Mouse (Mus musculus) liver, embryonic 14.5 days (tissue): ENCODE results near the gene Plppr1. TPM values are rescaled to one million over a fixed set of nuclear protein-coding genes. Genes with fewer than 3 reads are reported as not detected.

Source experiments
- ATAC-seq: fragments of 200-750 bp; cut with Nextera tagmentation; 2 replicates; pipeline ENCODE4 v1.8.0; 2017; ENCODE audit warnings: moderate number of reproducible peaks, mild to moderate bottlenecking, moderate library complexity; ENCODE audit not compliant: insufficient read depth
- DNase-seq, 3 experiments: peaks; one replicate each; pipeline ENCODE4 v3.0.0-alpha.2; 2012 to 2013; ENCODE audit warnings: low read depth in 3 of 3, low spot score in 3 of 3
- H3K27ac ChIP-seq: fragments of 300-500 bp; sonication (generic); 2 replicates; pipeline ENCODE4 v1.5.1; 2014; ENCODE audit warnings: moderate library complexity, mild to moderate bottlenecking, control low read depth, inconsistent platforms
- H3K27me3 ChIP-seq: fragments of 300-500 bp; sonication (generic); 2 replicates; pipeline ENCODE4 v1.6.1; 2014; ENCODE audit warnings: mild to moderate bottlenecking, low read length, moderate library complexity; ENCODE audit not compliant: control insufficient read depth, insufficient read depth
- H3K36me3 ChIP-seq: fragments of 300-500 bp; sonication (generic); replicated peaks from 2 replicates; pipeline ENCODE4 v1.6.1; 2014; ENCODE audit warnings: low read depth; ENCODE audit not compliant: control insufficient read depth, insufficient read depth
- H3K4me1 ChIP-seq, 2 experiments: fragments of 200-500 bp in 1 of 2; fragments of 300-500 bp in 1 of 2; sonication (generic) in 1 of 2; replicated peaks; 2 replicates each; pipeline ENCODE4 v1.6.1; 2012 to 2014; ENCODE audit warnings: antibody characterized with exemption in 1 of 2, inconsistent platforms in 1 of 2, low read length in 1 of 2; ENCODE audit not compliant: control insufficient read depth in 2 of 2, insufficient read depth in 2 of 2
- H3K4me2 ChIP-seq: fragments of 300-500 bp; sonication (generic); 2 replicates; pipeline ENCODE4 v1.6.1; 2014; ENCODE audit warnings: low read depth, mild to moderate bottlenecking, control low read depth, moderate library complexity
- H3K4me3 ChIP-seq, 2 experiments: fragments of 200-500 bp in 1 of 2; fragments of 300-500 bp in 1 of 2; sonication (generic) in 1 of 2; 2 replicates each; pipeline ENCODE4 v1.5.1; 2012 to 2014; ENCODE audit warnings: low read depth in 2 of 2, low read length in 2 of 2, mild to moderate bottlenecking in 2 of 2, control low read depth in 1 of 2, inconsistent platforms in 1 of 2, moderate library complexity in 1 of 2; ENCODE audit not compliant: insufficient read depth in 1 of 2
- H3K9ac ChIP-seq: fragments of 300-500 bp; sonication (generic); replicated peaks from 2 replicates; pipeline ENCODE4 v1.6.1; 2014; ENCODE audit warnings: mild to moderate bottlenecking, control low read depth, moderate library complexity
- H3K9me3 ChIP-seq: fragments of 300-500 bp; sonication (generic); 2 replicates; pipeline ENCODE4 v1.6.1; 2016; ENCODE audit warnings: low read length, mixed read lengths; ENCODE audit not compliant: control insufficient read depth
- CTCF ChIP-seq: IDR thresholded peaks from 2 replicates; pipeline ENCODE4 v1.5.1; 2016; ENCODE audit warnings: antibody characterized with exemption, low read depth, control low read depth
- EP300 ChIP-seq: IDR thresholded peaks from 2 replicates; pipeline ENCODE4 v1.6.1; 2016; ENCODE audit warnings: antibody characterized with exemption, low read depth
- WGBS: fragments of 180-500 bp; shearing (Covaris S2); extraction: QIAGEN DNeasy Blood & Tissue Kit; methylation state at CpG from one replicate; pipeline ENCODE4 v1.1.7; 2014; ENCODE audit not compliant: insufficient replicate concordance; 5-methylcytosine and 5-hydroxymethylcytosine counted together
- polyA plus RNA-seq, 2 experiments: library from polyadenylated mRNA; depleted of rRNA in 1 of 2; stranded (reverse) in 1 of 2; unstranded in 1 of 2; fragments of >200 nt; fragmentation: Nextera tagmentation in 1 of 2; extraction: Ambion mirVana in 1 of 2; gene quantifications; 2 replicates each; pipeline versions ENCODE4 v1.2.1 to v1.2.3; 2012 to 2014

Plppr1 gene
- polyA plus RNA-seq, 2 experiments = 0.11 to 0.34 TPM

DNA sequence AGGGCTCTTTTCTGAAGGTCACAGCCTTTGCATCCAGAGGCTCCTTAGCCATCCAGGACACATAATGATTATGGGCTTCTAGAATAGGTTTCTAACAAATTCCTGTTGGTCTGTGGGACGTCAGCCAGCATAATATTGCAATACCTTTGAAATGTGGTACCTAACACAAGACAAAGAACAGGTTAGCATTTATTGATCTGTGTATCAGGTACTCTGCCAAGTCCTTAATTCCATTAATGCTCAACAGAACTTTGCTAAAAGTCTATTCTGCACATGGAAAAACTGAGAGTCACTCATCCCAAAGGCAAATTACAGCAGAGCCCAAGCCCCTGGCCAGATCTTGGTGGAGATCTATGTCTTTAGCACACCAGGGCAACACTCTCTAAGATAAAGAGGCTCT lies 97.7 kb downstream of the Plppr1 start:
- no peaks in the 10 kb centered on the region for H3K36me3 ChIP-seq
- no peak for DNase-seq
- no peaks in the 10 kb centered on the region for H3K9me3 ChIP-seq

DNA sequence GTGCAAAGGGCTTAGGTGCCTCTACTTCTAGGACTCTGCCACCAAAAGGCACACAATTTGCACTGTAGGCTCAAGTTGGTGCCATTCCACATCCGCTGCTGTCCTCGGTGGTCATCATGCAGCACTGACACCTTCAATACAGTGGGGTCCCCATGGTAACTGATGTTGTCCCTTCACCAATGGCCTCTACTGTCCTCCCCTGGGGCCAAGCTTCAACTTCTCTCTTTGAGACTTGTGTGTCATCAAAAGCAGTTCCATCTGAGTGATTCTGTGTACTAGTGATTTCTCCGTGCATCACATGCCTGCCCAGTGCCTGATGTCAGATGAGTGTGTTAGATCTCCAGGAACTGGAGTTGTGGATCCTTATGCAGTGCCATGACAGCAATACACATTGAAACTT lies 104.2 kb downstream of the Plppr1 start:
- no peak overlapping the region for H3K9ac ChIP-seq

More for the DNA sequence above, 97.7 kb downstream of the Plppr1 start:
- Histone ChIP-seq H3K4me3 (no peak overlapping the region), H3K4me1 (no peaks in the 10 kb centered on the region), H3K9ac (no peak overlapping the region), H3K27me3 (no peaks in the 10 kb centered on the region), H3K27ac (no peak overlapping the region), H3K4me2 (no peak overlapping the region)
- 22% methylated on average over 1 of the region's 1 CpGs for WGBS
- ATAC-seq = no peak
- TF ChIP-seq EP300 = no peak
- TF ChIP-seq CTCF = no peak

DNA sequence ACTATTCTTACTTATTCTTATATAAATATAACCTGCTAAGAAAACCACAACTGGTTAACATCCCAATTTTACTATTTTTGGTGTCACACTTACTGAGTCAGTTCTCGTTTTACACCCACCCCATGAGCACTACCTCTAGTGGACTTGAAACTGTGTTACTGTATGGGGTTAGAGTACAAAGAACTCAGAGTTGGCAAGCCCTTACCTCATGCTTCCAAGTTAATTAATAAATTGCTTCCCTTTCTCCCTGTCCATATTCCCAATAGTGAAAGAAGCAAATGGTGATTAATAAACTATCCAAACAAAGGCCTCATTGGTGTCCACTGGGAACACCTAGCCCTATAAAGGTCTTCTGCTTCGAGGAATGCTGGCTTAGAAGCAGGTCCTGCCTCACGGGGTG lies 107.3 kb downstream of the Plppr1 start:
- no peak overlapping the region for H3K4me2 ChIP-seq
- DNase-seq (no peak), ATAC-seq (no peak)
- H3K27me3 ChIP-seq = no peaks in the 10 kb centered on the region
- H3K36me3 ChIP-seq = no peaks in the 10 kb centered on the region
- TF ChIP-seq CTCF = no peak
- TF ChIP-seq EP300 = no peak
- peaks cover 0 to 2% of the 10 kb centered on the region in 2 experiments; a peak in 1 of 4 replicates for H3K4me1 ChIP-seq
- H3K27ac ChIP-seq = no peak overlapping the region
- 49% methylated on average over 3 of the region's 3 CpGs for WGBS
- H3K9ac ChIP-seq = no peak overlapping the region
- H3K4me3 ChIP-seq = no peak overlapping the region
- no peaks in the 10 kb centered on the region for H3K9me3 ChIP-seq

More for the DNA sequence above, 104.2 kb downstream of the Plppr1 start:
- H3K4me1 ChIP-seq = peaks cover 0 to 2% of the 10 kb centered on the region in 2 experiments; a peak in 1 of 4 replicates
- 64% methylated on average over 3 of the region's 3 CpGs for WGBS
- H3K9me3 ChIP-seq = no peaks in the 10 kb centered on the region
- TF ChIP-seq EP300 = no peak
- TF ChIP-seq CTCF = no peak
- ATAC-seq (no peak), DNase-seq (no peak)
- H3K27me3 ChIP-seq = no peaks in the 10 kb centered on the region
- no peaks in the 10 kb centered on the region for H3K36me3 ChIP-seq
- no peak overlapping the region for H3K4me3 ChIP-seq
- H3K27ac ChIP-seq = no peak overlapping the region
- H3K4me2 ChIP-seq = no peak overlapping the region

GRCm38 (mm10) chr4:49167030-49167429 lies 108.0 kb downstream of the Plppr1 start:
- DNase-seq (no peak), ATAC-seq (no peak)
- Histone ChIP-seq H3K9me3 (no peaks in the 10 kb centered on the region), H3K4me1 (peaks cover 0 to 2% of the 10 kb centered on the region in 2 experiments; a peak in 1 of 4 replicates), H3K36me3 (no peaks in the 10 kb centered on the region), H3K4me2 (no peak overlapping the region), H3K4me3 (no peak overlapping the region), H3K9ac (no peak overlapping the region), H3K27me3 (no peaks in the 10 kb centered on the region), H3K27ac (no peak overlapping the region)
- WGBS = 47% methylated on average over 5 of the region's 5 CpGs
- no peak for TF ChIP-seq CTCF
- TF ChIP-seq EP300 = no peak

- whole genome bisulfite sequencing = 43% methylated on average over 1 of the region's 1 CpGs
- peaks cover 0 to 2% of the 10 kb centered on the region in 2 experiments; a peak in 1 of 4 replicates for H3K4me1 ChIP-seq
- ATAC-seq (no peak), DNase-seq (no peak)
- H3K4me3 ChIP-seq = no peak overlapping the region
- H3K27ac ChIP-seq = no peak overlapping the region
- no peaks in the 10 kb centered on the region for H3K36me3 ChIP-seq
- H3K4me2 ChIP-seq = no peak overlapping the region
- no peak overlapping the region for H3K9ac ChIP-seq
- no peaks in the 10 kb centered on the region for H3K9me3 ChIP-seq
- TF ChIP-seq EP300 = no peak
- no peak for TF ChIP-seq CTCF
- no peaks in the 10 kb centered on the region for H3K27me3 ChIP-seq
Measured at GRCm38 (mm10) chr4:49169498-49169897, 110.4 kb downstream of the Plppr1 start.
